Comparison of ENCODE assay signal across 9 mouse cellular contexts in the genomic region with DNA sequence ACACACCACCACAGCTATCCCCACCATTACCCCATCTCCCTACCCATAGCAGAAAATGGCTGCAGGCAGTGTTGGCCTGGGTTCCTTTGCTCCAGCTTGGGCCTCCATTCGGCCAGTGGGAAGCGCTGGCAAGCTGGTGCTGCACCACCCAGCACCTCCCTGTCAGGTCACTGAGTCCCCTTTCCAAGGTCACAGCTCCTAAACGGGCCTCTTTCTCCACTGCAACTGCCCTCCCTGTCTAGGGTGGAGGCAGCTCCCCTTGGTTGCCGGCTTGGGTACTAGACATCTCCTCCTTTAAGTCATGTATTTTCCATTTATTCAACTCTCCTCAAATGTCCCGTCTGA. TPM values are rescaled to one million over a fixed set of nuclear protein-coding genes. Genes with fewer than 3 reads are reported as not detected.
DNase-seq lines count a peak whose midpoint lies in the region; ATAC-seq and TF ChIP-seq lines count a peak whose summit lies in the region.
"Had no signal": no experiment of that assay in that cellular context is flagged by ENCODE, and none has a peak within 500 bp of the region (broad histone marks: within the 10 kb centered on the region; RNA-seq: fewer than 3 reads in every experiment).

No protein-coding gene starts in this region.

- peaks cover 53% of the 10 kb centered on the region for H3K4me1 ChIP-seq in forebrain, embryonic 12.5 days
- H3K4me1 ChIP-seq in kidney, postnatal 0 days (replicated peaks; ENCODE audit: insufficient read depth, low read length) = peaks cover 28% of the 10 kb centered on the region
- peaks cover 18% of the 10 kb centered on the region for H3K4me1 ChIP-seq in midbrain, postnatal 0 days (ENCODE audit: insufficient read depth, low read length)

- peak; percentile 58 for DNase-seq in kidney, adult 11 months
- DNase-seq in kidney, postnatal 36 days = no peak
- DNase-seq in kidney, postnatal 0 days (ENCODE audit: low spot score) = no peak
- DNase-seq in midbrain, postnatal 0 days (ENCODE audit: low spot score) = no peak
- no peak for DNase-seq in urinary bladder, postnatal 4 days (ENCODE audit: low spot score in 2 of 2)
- DNase-seq in frontal cortex, postnatal 14 days (ENCODE audit: low spot score in 2 of 2) = no peak
- DNase-seq in frontal cortex, postnatal 25 days (ENCODE audit: low spot score in 2 of 2) = no peak

- WGBS in forebrain, embryonic 12.5 days = 43% methylated on average over 5 of the region's 5 CpGs
- WGBS in kidney, postnatal 0 days = 23% methylated on average over 5 of the region's 5 CpGs
- WGBS in midbrain, postnatal 0 days = 38% methylated on average over 5 of the region's 5 CpGs

- ATAC-seq in forebrain, embryonic 12.5 days (ENCODE audit: low FRiP score) = no peak
- no peak for ATAC-seq in kidney, postnatal 0 days (replicated peaks; ENCODE audit: low FRiP score, low read depth)
- ATAC-seq in midbrain, postnatal 0 days (ENCODE audit: low FRiP score) = no peak

- no peaks in the 10 kb centered on the region for H3K9me3 ChIP-seq in forebrain, embryonic 12.5 days
- H3K9me3 ChIP-seq in kidney, postnatal 0 days (replicated peaks; ENCODE audit: low read length) = no peaks in the 10 kb centered on the region
- H3K9me3 ChIP-seq in midbrain, postnatal 0 days (ENCODE audit: low read length) = no peaks in the 10 kb centered on the region

- peak overlapping the region; percentile 92 for H3K27ac ChIP-seq in forebrain, embryonic 12.5 days
- H3K27ac ChIP-seq in kidney, postnatal 0 days = 0 out of 2 replicates have a peak overlapping the region, but pooled peaks have one; percentile 70
- no peak overlapping the region for H3K27ac ChIP-seq in midbrain, postnatal 0 days (ENCODE audit: low read depth, low read length)

- no peak for TF ChIP-seq CTCF in kidney, postnatal 0 days (IDR thresholded peaks at IDR 0.05; ENCODE audit: low read depth)
- no peak for TF ChIP-seq CTCF in midbrain, postnatal 0 days (IDR thresholded peaks at IDR 0.05)

- H3K4me3 ChIP-seq in forebrain, embryonic 12.5 days (replicated peaks) = peak overlapping the region; percentile 44
- H3K4me3 ChIP-seq in kidney, postnatal 0 days (replicated peaks; ENCODE audit: low read depth, low read length) = no peak overlapping the region
- peak overlapping the region; percentile 41 for H3K4me3 ChIP-seq in midbrain, postnatal 0 days (ENCODE audit: low read depth, low read length)

- peaks cover 25% of the 10 kb centered on the region for H3K27me3 ChIP-seq in forebrain, embryonic 12.5 days
- no peaks in the 10 kb centered on the region for H3K27me3 ChIP-seq in kidney, postnatal 0 days (ENCODE audit: insufficient read depth, low read length)
- H3K27me3 ChIP-seq in midbrain, postnatal 0 days (ENCODE audit: insufficient read depth, low read length) = peaks cover 7% of the 10 kb centered on the region; the same call in 1 of the 2 replicates

- H3K9ac ChIP-seq in forebrain, embryonic 12.5 days = no peak overlapping the region; the same call in 1 of the 2 replicates
- H3K9ac ChIP-seq in kidney, postnatal 0 days (ENCODE audit: low read depth, low read length) = no peak overlapping the region
- peak overlapping the region; percentile 61; the same call in 1 of the 2 replicates for H3K9ac ChIP-seq in midbrain, postnatal 0 days (replicated peaks; ENCODE audit: low read length, poor library complexity, severe bottlenecking)

- H3K36me3 ChIP-seq in forebrain, embryonic 12.5 days (replicated peaks) = no peaks in the 10 kb centered on the region
- no peaks in the 10 kb centered on the region for H3K36me3 ChIP-seq in kidney, postnatal 0 days (ENCODE audit: insufficient read depth, low read length)
- no peaks in the 10 kb centered on the region for H3K36me3 ChIP-seq in midbrain, postnatal 0 days (ENCODE audit: insufficient read depth, low read length)

- H3K4me2 ChIP-seq in forebrain, embryonic 12.5 days = peak overlapping the region; percentile 60
- H3K4me2 ChIP-seq in kidney, postnatal 0 days (ENCODE audit: low read length) = peak overlapping the region; percentile 80; the same call in 1 of the 2 replicates
- peak overlapping the region; percentile 66 for H3K4me2 ChIP-seq in midbrain, postnatal 0 days (ENCODE audit: low read depth, low read length, poor library complexity, severe bottlenecking)

RNA-seq across cellular contexts. Expression of a gene that starts 44.0 kb away (rescaled TPM):
- 2,923 and 2,975 TPM in 2 replicates for polyA plus RNA-seq in forebrain, embryonic 12.5 days (2016; fragmentation: Nextera tagmentation; extraction: Ambion mirVana)
- 2,251 and 2,404 TPM in 2 replicates for polyA plus RNA-seq in kidney, postnatal 0 days (2015; fragmentation: Nextera tagmentation; extraction: Ambion mirVana)
- 2,534 and 2,842 TPM in 2 replicates for total RNA-seq in midbrain, postnatal 0 days (2014; rRNA removed)
- polyA plus RNA-seq in midbrain, postnatal 0 days (2015; fragmentation: Nextera tagmentation; extraction: Ambion mirVana) = 3,992 and 4,056 TPM in 2 replicates

RNA-seq across cellular contexts. Expression of a gene that starts 57.0 kb away (rescaled TPM):
- polyA plus RNA-seq in forebrain, embryonic 12.5 days (2016; fragmentation: Nextera tagmentation; extraction: Ambion mirVana) = 0.82 and 0.91 TPM in 2 replicates
- 1.3 and 1.5 TPM in 2 replicates for polyA plus RNA-seq in kidney, postnatal 0 days (2015; fragmentation: Nextera tagmentation; extraction: Ambion mirVana)
- total RNA-seq in midbrain, postnatal 0 days (2014; rRNA removed) = 0.71 TPM in 1 of 2 replicates, not detected in the other
- polyA plus RNA-seq in midbrain, postnatal 0 days (2015; fragmentation: Nextera tagmentation; extraction: Ambion mirVana) = 0.71 and 1.5 TPM in 2 replicates
- total RNA-seq: common myeloid progenitor, adult 5-6 weeks had no signal
